Mouse (Mus musculus): ENCODE results near the gene Hap1.

DNA sequence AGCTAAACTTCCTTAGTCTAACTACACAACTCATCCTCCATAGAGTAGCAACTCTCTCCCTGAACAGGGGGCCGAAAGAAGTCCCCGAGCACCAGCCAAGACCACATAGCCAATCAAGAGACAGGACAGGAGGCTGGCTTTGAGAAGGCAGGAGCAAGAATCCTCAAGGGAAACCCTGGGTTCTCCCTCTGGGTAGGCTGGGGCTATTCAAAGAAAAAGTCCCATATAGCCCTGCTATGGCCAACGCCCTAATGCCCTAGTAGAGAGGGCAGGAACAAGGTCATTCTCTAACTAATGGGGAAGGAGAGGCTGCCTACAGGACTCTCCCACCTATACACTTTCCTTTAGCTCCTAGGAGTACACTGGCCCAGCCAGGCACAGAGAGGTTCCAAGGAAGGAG lies 29.1 kb upstream of the Hap1 start:
- TF ChIP-seq CTCF (IDR thresholded peaks at IDR 0.05; ENCODE audit: borderline replicate concordance, extremely low read depth, insufficient read depth, insufficient read length): no peak
- no peak for TF ChIP-seq POLR2A (IDR thresholded peaks at IDR 0.05; ENCODE audit: borderline replicate concordance, extremely low read depth, insufficient read depth, insufficient read length, poor library complexity, severe bottlenecking)
